In genomic region chr8:103808580-103808979, GRCm38 (mm10) we compare ENCODE assay signal across 10 mouse cellular contexts.
DNase-seq lines count a peak whose midpoint lies in the region; ATAC-seq and TF ChIP-seq lines count a peak whose summit lies in the region.
"Had no signal": no experiment of that assay in that cellular context is flagged by ENCODE, and none has a peak within 500 bp of the region (broad histone marks: within the 10 kb centered on the region; RNA-seq: fewer than 3 reads in every experiment).

No protein-coding gene starts in this region.

- H3K36me3 ChIP-seq in intestine, embryonic 14.5 days (ENCODE audit: control insufficient read depth, insufficient read depth, low read length): no peaks in the 10 kb centered on the region
- H3K36me3 ChIP-seq in intestine, postnatal 0 days (ENCODE audit: control insufficient read depth, insufficient read depth): no peaks in the 10 kb centered on the region
- no peaks in the 10 kb centered on the region for H3K36me3 ChIP-seq in stomach, embryonic 15.5 days
- no peaks in the 10 kb centered on the region for H3K36me3 ChIP-seq in liver, postnatal 0 days (replicated peaks; ENCODE audit: insufficient read depth, low read length)

- H3K27ac ChIP-seq in intestine, embryonic 14.5 days (ENCODE audit: low read depth): peak overlapping the region; percentile 49; the same call in 1 of the 2 replicates
- H3K27ac ChIP-seq in intestine, postnatal 0 days (ENCODE audit: low read depth, low read length): no peak overlapping the region
- peak overlapping the region; percentile 69; the same call in 1 of the 2 replicates for H3K27ac ChIP-seq in stomach, embryonic 15.5 days
- H3K27ac ChIP-seq in liver, postnatal 0 days (ENCODE audit: low read depth): no peak overlapping the region

- no peak overlapping the region for H3K9ac ChIP-seq in intestine, embryonic 14.5 days (ENCODE audit: low read length)
- H3K9ac ChIP-seq in intestine, postnatal 0 days (ENCODE audit: low read depth, low read length): no peak overlapping the region
- 0 out of 2 replicates have a peak overlapping the region, but pooled peaks have one; percentile 9 for H3K9ac ChIP-seq in stomach, embryonic 15.5 days
- no peak overlapping the region for H3K9ac ChIP-seq in liver, postnatal 0 days (replicated peaks)

- no peak for TF ChIP-seq EP300 in liver, postnatal 0 days (IDR thresholded peaks at IDR 0.05; ENCODE audit: low read depth)

- H3K9me3 ChIP-seq in intestine, embryonic 14.5 days (ENCODE audit: control insufficient read depth, low read length): 0 out of 2 replicates have a peak, but pooled peaks cover 3% of the 10 kb centered on the region
- no peaks in the 10 kb centered on the region for H3K9me3 ChIP-seq in intestine, postnatal 0 days (ENCODE audit: control insufficient read depth)
- no peaks in the 10 kb centered on the region for H3K9me3 ChIP-seq in stomach, embryonic 15.5 days
- H3K9me3 ChIP-seq in liver, postnatal 0 days (ENCODE audit: low read length): no peaks in the 10 kb centered on the region

- TF ChIP-seq CTCF in intestine, postnatal 0 days (IDR thresholded peaks at IDR 0.05; ENCODE audit: low read depth): no peak
- TF ChIP-seq CTCF in liver, postnatal 0 days (IDR thresholded peaks at IDR 0.05; ENCODE audit: low read depth): no peak

- H3K4me1 ChIP-seq in intestine, embryonic 14.5 days (replicated peaks; ENCODE audit: control insufficient read depth, insufficient read depth, low read length): no peaks in the 10 kb centered on the region
- H3K4me1 ChIP-seq in intestine, postnatal 0 days (replicated peaks; ENCODE audit: control insufficient read depth, insufficient read depth, low read length): no peaks in the 10 kb centered on the region
- H3K4me1 ChIP-seq in stomach, embryonic 15.5 days: peaks cover 5% of the 10 kb centered on the region; the same call in 1 of the 2 replicates
- no peaks in the 10 kb centered on the region for H3K4me1 ChIP-seq in liver, postnatal 0 days (ENCODE audit: insufficient read depth)
- H3K4me1 ChIP-seq: megakaryocyte, embryonic 14.5 days had no signal

- no peak overlapping the region for H3K4me3 ChIP-seq in intestine, embryonic 14.5 days (ENCODE audit: low read depth, low read length)
- no peak overlapping the region for H3K4me3 ChIP-seq in intestine, postnatal 0 days (ENCODE audit: low read depth, low read length)
- H3K4me3 ChIP-seq in stomach, embryonic 15.5 days (replicated peaks): no peak overlapping the region
- H3K4me3 ChIP-seq in liver, postnatal 0 days (ENCODE audit: low read depth, low read length): no peak overlapping the region
- H3K4me3 ChIP-seq: megakaryocyte, embryonic 14.5 days had no signal

- no peaks in the 10 kb centered on the region for H3K27me3 ChIP-seq in intestine, embryonic 14.5 days (replicated peaks; ENCODE audit: control insufficient read depth, insufficient read depth, low read length)
- H3K27me3 ChIP-seq in intestine, postnatal 0 days (replicated peaks; ENCODE audit: control insufficient read depth, insufficient read depth, low read length): no peaks in the 10 kb centered on the region
- H3K27me3 ChIP-seq in stomach, embryonic 15.5 days (replicated peaks): no peaks in the 10 kb centered on the region
- no peaks in the 10 kb centered on the region for H3K27me3 ChIP-seq in liver, postnatal 0 days (ENCODE audit: insufficient read depth, low read length)
- H3K27me3 ChIP-seq: megakaryocyte, embryonic 14.5 days had no signal

- peak; percentile 58 for DNase-seq in intestine, embryonic 14.5 days (ENCODE audit: low spot score)
- DNase-seq in heart, postnatal 10 days: peak; percentile 79 to 82
- DNase-seq in kidney, postnatal 25 days: peak; percentile 70 to 85
- DNase-seq in liver, postnatal 0 days: no peak
- DNase-seq in layer of hippocampus, postnatal 25 days (ENCODE audit: extremely low spot score in 1 of 2, low spot score in 1 of 2): no peak

- intact Hi-C loops in heart, postnatal 10 days (cut with DNase I): no loop called here

- ATAC-seq in intestine, embryonic 14.5 days (replicated peaks; ENCODE audit: low FRiP score, low TSS enrichment, low read depth): no peak
- no peak for ATAC-seq in intestine, postnatal 0 days
- ATAC-seq in stomach, embryonic 15.5 days (ENCODE audit: insufficient read depth, low FRiP score, low read depth): peak; percentile 65; the same call in 1 of the 2 replicates
- ATAC-seq in CD4-positive, CD25-positive, alpha-beta regulatory T cell, adult 4 months: no peak
- no peak for ATAC-seq in liver, postnatal 0 days
- ATAC-seq: forebrain, embryonic 16.5 days had no signal

- WGBS in intestine, embryonic 14.5 days: 43% methylated on average over 8 of the region's 8 CpGs
- 63% methylated on average over 8 of the region's 8 CpGs for WGBS in intestine, postnatal 0 days
- 42% methylated on average over 8 of the region's 8 CpGs for WGBS in stomach, embryonic 15.5 days
- WGBS in liver, postnatal 0 days (ENCODE audit: insufficient replicate concordance): 75% methylated on average over 8 of the region's 8 CpGs

- no peak overlapping the region for H3K4me2 ChIP-seq in intestine, embryonic 14.5 days (ENCODE audit: low read length)
- H3K4me2 ChIP-seq in intestine, postnatal 0 days (replicated peaks; ENCODE audit: low read depth): no peak overlapping the region
- no peak overlapping the region for H3K4me2 ChIP-seq in stomach, embryonic 15.5 days
- no peak overlapping the region for H3K4me2 ChIP-seq in liver, postnatal 0 days (ENCODE audit: low read depth, low read length)

Comparison
In these comparisons a context has a peak if more than half of its experiments do, and no peak if none do; other contexts are left out.
1. H3K27ac ChIP-seq: peak in intestine, embryonic 14.5 days (single experiment) and stomach, embryonic 15.5 days (single experiment); none in intestine, postnatal 0 days (single experiment) and liver, postnatal 0 days (single experiment).
2. DNase-seq: peak in intestine, embryonic 14.5 days (single experiment), heart, postnatal 10 days (2 of 2) and kidney, postnatal 25 days (2 of 2); none in liver, postnatal 0 days (single experiment) and layer of hippocampus, postnatal 25 days (0 of 2).